Mouse (Mus musculus) gastrocnemius, adult 8-10 months (tissue): ENCODE data around the gene Unc80. TPM values are rescaled to one million over a fixed set of nuclear protein-coding genes. Genes with fewer than 3 reads are reported as not detected.
A peak's percentile ranks its signal among the peaks of the same experiment; 100 is the strongest.
"Not testable (repeated sequence)": the region's sequence is repeated elsewhere in the genome, so short reads cannot be mapped to it uniquely, and the experiment has no call there.

ENCODE experiments used
- DNase-seq, 2 experiments: peaks; one replicate each; pipeline ENCODE4 v3.0.0; 2022; ENCODE audit warnings: low spot score in 2 of 2
- total RNA-seq, 4 experiments: library from RNA; stranded (reverse); gene quantifications; 2 replicates each; pipeline ENCODE4 v1.2.4; 2022

Gene Unc80
- total RNA-seq, 4 experiments from 2014 or later: 0.03 to 0.24 (median 0.10) TPM

DNA sequence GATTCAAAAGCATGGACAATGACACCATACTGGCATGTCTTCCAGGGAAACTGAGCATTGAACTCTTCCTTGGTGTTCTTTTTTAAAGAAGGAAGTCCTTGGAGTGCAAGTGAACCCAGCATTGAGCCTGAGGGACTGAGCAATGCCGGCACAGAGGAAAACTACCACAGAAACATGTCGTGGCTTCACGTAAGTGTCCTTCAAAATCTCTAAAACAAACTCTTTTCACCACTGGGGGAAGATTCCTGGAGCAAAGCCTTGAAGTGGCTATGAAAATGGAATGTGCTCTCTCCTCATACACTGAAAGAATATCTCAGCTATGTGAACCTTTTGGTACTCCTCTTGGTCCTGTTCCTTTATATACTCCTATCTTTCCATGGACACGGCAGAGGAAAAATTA, 140.1 kb downstream of the Unc80 start:
- no peak for DNase-seq

GRCm38 (mm10) chr1:66617188-66617587, 149.0 kb downstream of the Unc80 start:
- no peak for DNase-seq

- DNase-seq: no peak
Measured at GRCm38 (mm10) chr1:66638177-66638576, 170.0 kb downstream of the Unc80 start.

GRCm38 (mm10) chr1:66646894-66647293, 178.7 kb downstream of the Unc80 start:
- DNase-seq: no peak

- DNase-seq: no peak
Measured at GRCm38 (mm10) chr1:66649568-66649967, 181.4 kb downstream of the Unc80 start.

GRCm38 (mm10) chr1:66650006-66650405, 181.8 kb downstream of the Unc80 start:
- DNase-seq: no peak

DNA sequence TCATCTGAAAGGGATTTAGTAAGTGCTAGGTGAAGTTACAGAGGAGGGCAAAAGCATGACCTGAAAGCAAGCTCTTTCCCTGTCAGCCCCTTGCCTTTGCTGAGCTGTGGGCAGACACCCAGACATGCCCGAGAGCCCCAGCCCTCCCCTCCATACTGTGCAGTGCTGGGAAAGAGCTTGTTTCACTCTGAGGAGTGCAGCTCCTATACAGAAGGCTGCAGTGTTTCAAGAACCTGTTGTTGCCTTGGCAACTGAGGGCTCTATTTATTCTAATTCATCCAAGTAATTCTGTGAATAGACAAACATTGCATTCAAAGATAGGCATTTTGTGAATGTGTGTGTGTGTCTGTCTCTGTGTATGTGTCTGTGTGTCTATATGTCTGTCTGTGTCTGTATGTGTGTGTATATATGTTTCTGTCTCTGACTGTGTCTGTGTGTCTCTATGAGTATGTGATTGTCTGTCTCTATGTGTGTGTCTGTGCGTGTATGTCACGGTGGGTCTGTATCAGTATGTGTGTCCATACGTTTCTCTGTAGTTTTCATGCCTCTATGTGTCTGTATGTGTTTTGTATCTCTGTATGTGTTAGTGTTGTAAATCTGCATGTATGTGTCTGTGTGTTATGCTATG, 187.1 kb downstream of the Unc80 start:
- DNase-seq: no peak

DNA sequence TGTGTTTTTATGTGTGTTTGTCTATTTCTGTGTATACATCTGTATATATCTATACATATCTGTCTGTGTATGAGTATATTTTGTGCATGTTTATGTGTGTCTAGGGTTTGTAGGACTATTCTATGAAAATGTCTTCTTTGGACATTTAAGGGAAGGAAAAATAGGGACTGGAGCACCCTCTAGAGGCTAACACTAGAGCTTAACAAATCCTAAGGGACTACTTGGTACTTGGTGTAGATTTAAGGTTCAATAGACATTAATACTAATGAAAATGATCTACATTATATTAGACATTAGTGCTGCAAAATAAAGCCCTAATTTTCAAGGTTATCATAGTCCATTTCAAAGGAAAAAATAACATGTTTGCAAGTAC, 187.6 kb downstream of the Unc80 start:
- no peak for DNase-seq

GRCm38 (mm10) chr1:66671475-66671874, 203.3 kb downstream of the Unc80 start:
- no peak for DNase-seq

DNA sequence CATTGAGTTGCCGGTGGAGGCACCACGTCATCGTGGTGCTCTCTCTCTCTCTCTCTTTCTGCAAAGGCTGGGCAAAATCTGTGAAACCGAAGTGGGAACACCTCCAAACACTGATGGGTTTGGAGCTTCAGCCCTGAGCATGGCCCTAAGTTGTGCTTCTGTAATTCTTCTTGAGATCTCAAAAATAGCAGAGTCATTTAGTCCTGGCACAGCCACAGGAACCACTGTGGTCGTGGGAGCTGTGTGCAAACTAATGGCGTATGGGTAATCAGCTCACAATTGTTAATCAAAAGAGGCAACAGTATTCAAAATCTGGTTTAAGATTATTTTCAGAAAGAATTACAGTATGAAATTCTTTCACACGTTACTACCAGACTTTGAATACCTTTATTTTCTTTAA, 204.6 kb downstream of the Unc80 start:
- no peak for DNase-seq

- no peak for DNase-seq
Measured at GRCm38 (mm10) chr1:66677928-66678327, 209.8 kb downstream of the Unc80 start.

- DNase-seq: no peak
Measured at GRCm38 (mm10) chr1:66678662-66679061, 210.5 kb downstream of the Unc80 start.

- DNase-seq: no peak
Measured at GRCm38 (mm10) chr1:66682974-66683373, 214.8 kb downstream of the Unc80 start.

DNA sequence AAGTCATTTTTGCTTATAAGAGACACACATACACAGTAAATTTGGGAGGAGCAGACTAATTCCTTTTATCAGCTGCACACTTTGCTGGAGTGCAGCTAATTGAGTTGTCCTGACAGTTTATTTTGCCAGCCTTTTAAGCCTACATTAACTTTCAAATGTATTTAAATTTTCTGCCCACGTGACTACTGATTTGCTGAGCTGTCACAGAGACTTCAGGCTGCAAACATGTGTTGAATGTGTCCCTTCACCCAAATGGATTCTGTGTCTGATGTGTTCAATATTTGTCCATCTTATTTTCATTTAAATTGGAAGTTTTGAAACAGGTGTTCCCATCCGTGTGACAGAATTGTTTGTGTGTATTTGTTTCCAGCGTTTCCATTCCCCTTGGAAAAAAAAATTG, 223.6 kb downstream of the Unc80 start:
- DNase-seq: no peak

- no peak for DNase-seq
Measured at GRCm38 (mm10) chr1:66692308-66692707, 224.1 kb downstream of the Unc80 start.

DNA sequence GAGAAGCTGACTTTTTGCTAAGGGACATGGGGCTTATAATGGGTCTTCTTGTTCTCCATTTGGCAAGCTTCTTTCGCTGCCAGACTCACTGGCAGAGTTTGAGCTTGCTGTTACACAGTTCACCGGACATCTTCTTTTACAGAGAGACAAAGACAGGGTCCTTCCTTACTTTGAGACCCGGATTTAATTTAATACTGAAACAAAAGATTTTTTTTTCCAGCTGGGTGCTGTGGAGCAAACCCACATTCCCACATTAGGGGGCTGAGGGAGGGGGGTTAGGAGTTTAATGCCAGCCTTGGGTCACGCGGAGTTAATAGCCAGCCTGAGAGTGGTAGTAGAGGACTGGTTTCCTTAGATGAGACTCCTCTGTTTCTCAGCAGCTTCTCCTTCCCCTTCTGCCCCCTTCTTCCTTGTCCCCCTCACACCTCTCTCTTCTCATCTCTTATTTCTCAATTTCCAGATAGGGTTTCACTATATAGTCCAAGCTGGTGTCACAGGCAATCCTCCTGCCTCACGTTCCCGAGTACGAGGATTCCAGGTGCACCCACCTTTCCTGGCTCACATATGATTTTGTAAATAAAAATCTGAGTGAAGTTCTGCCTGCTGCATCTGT, 224.7 kb downstream of the Unc80 start:
- no peak for DNase-seq

DNA sequence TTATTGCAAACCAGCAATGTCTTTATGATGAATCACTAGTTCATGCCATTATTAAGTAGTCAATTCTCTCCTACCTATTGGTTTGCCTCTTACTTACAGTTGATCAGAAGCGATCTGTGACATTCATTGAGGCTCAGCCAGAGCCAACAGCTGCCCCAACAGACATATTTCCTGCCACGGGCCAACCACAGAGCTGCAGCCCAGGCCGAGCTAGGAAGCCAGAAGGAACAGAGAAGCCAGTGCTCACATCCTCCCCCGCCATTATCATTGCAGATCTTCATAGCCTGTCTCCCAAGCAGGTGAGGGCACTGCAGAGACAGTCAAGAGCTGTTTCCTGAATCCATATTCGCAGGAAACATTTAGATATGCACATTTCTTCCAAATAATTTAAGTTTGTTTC, 226.1 kb downstream of the Unc80 start:
- DNase-seq: no peak

- DNase-seq: no peak
Measured at GRCm38 (mm10) chr1:66695296-66695695, 227.1 kb downstream of the Unc80 start.

DNA sequence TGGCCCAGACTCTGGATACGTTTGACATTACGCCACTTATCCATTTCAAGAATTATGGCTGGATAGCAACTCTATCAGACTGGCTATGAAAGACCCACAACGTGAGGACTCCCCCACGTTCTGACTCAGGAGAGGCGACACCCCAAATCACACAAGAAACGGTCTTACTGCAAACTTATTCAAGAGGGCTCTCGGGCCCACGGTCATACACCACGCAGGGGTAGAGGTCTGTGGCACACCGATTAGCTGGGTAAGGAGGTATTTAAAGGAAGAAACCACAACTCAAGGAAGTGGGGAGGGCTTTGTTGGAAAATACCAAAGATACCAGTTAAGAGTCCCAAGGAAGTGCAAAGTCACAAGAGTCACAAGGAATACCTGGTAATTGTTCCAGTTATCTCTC, 231.5 kb downstream of the Unc80 start:
- not testable (repeated sequence) for DNase-seq

DNA sequence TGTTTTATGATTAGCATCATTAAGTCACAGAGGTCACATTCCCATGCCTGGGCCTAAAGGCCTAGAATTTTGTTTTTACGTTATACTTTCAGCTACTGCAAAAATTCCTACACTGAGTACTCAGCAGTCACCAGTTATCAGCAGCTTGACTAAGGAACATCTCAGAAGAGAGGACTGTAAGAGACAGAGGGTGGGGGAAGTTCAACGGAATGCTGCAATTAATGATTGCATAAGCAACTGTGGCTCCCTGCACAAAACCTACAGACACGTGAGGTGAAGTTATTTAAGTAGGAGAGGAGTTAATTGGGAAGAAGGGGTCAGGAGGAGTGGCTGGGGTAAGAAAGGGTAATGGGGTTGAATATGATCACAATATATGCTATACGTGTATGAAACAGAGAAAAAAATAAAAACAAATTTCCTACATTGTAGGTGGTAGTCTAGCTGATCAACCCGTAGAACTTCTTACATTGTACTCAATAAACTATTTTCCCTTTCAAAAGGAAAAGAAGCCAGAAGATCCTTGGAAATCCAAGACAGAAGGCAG, 232.1 kb downstream of the Unc80 start:
- DNase-seq: no peak

DNA sequence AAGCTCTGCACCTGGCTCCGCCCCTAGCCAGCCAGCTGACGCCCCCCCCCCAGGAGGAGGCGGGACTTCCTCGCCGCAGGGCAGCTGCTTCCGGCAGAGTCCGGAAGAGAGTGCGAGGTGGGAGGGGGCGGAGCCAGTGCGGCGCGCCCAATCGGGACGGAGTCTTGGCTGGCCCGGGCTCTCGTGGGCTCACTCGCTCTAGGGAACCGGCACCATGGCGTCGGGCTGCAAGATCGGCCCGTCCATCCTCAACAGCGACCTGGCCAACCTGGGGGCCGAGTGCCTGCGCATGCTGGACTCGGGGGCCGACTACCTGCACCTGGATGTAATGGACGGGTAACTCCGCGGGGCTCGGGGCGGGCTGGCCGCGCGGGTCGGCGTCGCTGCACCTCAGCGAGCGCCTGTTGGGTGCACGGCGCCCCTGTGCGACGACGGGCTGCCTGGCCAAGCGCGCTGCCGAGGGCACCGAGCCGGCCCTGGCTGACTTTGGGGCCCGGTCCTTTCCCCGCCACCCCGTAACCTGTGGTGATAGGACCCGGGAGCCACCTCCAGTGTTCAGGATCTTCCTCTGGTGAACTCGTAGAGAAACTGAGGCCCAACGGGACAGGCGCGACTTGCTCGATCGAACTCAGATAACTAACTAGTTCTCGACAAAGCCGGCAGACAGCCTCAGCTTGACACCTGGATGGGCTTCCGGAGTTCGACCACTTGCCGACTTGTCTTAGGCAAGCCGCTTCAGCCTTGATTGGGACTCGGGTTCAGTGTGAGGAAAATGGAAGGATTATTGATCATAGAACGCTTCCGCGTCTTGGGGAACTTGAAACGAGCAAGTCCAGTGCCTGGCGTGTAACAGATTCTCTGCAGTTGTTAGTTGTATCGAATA, 232.8 kb downstream of the Unc80 start, which contains the start of gene Rpe:
TSS of gene Rpe (plus strand) at position 139 of the 883 bp plus-strand sequence.
- peak; percentile 83 to 89 for DNase-seq

- DNase-seq: no peak
Measured at GRCm38 (mm10) chr1:66701576-66701940, 233.4 kb downstream of the Unc80 start.
